Mouse (Mus musculus) cerebellum, postnatal 10 days (tissue): ENCODE measurements around the gene Clec4f.
"Not testable (repeated sequence)": the region's sequence is repeated elsewhere in the genome, so short reads cannot be mapped to it uniquely, and the experiment has no call there.

Experiments
- DNase-seq, 2 experiments: peaks; one replicate each; pipeline ENCODE4 v3.0.0; 2021; ENCODE audit warnings: mixed read lengths in 2 of 2

Gene Clec4f

DNA sequence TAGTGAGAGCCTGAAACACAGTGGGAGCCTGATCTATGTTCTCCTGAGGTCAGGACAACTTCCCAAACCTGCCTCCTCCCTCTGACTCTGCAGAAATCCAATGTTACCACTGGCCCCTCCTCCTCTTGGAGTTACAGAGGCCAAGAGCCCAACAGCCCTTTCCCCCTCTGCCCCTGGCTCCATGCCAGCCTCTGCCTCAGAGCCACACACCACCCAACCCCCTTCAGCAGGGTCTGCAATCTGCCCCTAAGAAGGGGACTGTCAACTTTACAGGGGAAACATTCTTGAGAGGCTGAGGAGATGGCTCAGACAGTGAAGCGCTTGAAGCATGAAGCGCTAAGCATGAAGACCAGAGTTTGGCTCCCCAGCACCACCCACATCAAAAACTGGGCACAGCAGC lies at the start of gene Clec4f:
Gene Clec4f, minus strand, starts transcription at position 101 of the 400 bp plus-strand sequence.
- peak in 1 of 2 experiments; percentile 10 for DNase-seq

DNA sequence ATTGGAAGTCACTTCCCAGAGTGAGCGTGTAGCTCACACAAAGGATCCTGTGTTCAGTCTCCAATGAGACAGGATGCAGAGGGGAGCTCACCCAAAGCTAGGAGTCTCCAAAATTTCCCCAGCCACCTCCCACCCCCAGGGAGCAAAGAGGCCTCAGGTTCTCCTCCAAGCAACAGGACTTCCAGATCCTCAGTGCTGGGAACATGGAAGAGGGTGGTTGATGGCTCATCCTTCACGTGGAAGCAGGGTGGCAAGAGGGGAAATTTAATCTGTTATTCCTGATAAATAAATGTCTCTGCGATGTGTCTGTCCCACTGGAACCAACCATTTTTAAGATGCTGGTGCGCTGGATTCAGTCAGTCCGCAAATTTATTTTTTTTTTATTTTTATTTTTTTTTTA lies 48.7 kb upstream of the Clec4f start:
- DNase-seq: no peak

- DNase-seq: no peak
These were observed 48.3 kb upstream of the Clec4f start for GRCm38 (mm10) chr6:83704294-83704693.

GRCm38 (mm10) chr6:83703722-83704078 lies 47.7 kb upstream of the Clec4f start:
- no peak for DNase-seq

DNA sequence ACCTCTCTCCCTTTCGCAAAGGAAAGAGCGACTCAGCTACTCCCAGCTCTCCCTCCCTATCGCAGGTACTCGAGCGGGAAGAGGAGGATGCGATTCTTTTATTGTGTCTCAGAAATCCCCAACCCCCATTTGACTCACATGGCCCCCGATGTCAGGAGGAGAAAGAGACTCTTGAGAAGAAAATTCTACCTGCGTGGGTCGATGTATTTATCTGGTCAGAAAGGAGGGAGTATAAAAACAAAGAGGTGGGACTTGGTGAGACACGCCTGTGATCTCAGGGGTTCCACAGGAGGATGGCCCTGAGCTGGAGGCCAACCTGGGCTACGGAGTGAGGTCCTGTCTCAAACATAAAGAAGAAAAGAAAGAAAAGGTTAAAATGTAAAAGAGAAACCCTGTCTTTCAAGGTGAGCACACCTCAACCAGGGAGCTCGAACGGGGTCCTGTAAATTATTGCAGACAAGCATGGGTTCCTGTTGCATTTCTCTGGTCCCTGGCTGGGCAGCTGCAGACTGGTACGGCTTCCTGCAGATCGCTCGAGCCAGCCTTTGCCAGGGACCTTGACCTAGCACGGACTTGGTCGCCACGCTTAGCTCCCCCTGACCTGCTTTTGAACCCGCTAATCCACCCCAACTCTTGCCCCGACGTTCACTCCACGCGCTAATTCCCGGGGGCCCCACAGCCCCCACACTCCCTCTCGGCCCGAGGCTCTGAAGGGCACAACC lies 47.2 kb upstream of the Clec4f start:
- DNase-seq: no peak

DNA sequence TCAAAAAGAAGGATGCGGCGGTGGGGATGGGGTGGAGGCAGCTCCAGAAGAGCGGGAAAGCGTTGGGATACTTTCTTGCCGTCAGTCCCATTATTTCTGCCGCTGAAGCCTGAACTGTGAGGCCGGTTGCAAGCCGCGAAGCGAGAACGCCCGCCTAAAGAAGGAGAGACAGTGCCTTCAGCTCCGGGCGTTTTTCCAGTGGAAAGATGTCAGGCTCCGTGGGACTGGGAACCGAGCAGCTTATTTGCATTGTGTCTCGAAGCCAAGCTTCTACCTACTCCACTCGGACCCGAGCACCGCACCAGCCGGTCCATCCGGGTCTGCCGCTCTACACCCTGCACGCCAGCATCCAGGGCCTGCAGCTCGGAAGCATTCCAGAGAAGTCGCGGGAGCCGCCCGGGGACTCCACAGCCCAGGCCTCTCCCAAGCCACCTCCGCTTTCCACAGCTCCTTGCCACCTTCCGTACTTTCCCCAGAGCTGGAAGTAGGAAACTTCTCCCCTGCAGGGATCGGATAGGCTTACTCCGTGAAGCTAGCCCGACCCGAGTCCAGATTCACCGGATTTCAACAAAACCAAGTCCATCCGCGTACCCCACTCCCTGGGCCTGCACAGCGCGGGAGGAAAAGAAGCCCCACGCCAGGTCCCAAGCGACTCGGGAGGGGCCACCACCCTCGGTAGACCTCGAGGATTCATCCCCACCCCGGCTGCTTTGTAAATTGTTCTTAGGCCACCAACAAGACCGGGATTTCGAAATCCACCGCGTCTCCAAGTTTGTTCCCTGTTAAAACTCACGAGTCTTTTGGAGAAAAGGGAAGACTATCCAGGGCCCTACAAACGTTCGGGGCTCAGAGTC lies 46.4 kb upstream of the Clec4f start:
- DNase-seq: no peak

GRCm38 (mm10) chr6:83701001-83701400 lies 45.0 kb upstream of the Clec4f start:
- DNase-seq: peak in 1 of 2 experiments; percentile 20

DNA sequence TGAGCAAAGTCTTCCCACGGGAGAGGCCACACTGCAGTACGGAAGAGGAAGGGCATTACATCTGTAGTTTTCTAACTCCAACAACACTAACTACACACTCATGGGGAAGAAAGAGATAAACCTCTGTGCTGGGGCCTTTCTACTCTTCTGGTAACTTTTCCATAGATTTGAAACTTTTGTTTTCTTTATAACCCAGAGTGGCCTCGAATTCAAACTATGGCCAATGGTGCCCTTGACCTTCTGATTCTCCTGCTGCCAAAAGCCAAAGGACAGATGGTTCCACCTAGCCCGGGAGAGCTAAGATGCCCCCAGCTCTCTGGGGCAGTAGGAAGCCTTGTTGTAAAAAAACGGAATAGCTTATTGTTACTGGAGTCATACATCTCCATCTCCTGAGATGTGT lies 44.0 kb upstream of the Clec4f start:
- DNase-seq: peak in 1 of 2 experiments; percentile 6

GRCm38 (mm10) chr6:83697932-83698331 lies 41.9 kb upstream of the Clec4f start:
- no peak for DNase-seq

DNA sequence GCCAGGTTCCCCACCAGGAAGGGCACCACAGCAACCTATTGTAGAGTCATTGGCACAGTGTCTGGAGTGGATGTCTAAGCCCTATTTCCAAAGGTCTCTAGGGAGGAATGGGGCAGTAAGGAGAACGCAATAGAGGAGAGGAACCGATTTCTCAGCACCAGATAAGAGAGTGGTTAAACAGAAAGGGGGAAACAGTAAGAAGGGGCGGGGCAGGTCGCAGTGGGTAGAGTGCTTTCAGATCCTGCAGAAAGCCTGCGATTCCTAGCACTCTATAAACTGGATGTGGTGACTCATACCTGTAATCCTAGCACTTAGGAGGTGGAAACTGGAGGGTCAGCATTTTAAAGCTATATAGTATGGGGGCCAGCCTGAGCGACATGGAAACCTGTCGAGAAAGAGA lies 40.7 kb upstream of the Clec4f start:
- DNase-seq: no peak

- peak in 1 of 2 experiments; percentile 7 for DNase-seq
These were observed 39.7 kb upstream of the Clec4f start for GRCm38 (mm10) chr6:83695731-83696130.

- peak; percentile 75 to 91 for DNase-seq
These were observed 37.8 kb upstream of the Clec4f start for GRCm38 (mm10) chr6:83693835-83694234.

DNA sequence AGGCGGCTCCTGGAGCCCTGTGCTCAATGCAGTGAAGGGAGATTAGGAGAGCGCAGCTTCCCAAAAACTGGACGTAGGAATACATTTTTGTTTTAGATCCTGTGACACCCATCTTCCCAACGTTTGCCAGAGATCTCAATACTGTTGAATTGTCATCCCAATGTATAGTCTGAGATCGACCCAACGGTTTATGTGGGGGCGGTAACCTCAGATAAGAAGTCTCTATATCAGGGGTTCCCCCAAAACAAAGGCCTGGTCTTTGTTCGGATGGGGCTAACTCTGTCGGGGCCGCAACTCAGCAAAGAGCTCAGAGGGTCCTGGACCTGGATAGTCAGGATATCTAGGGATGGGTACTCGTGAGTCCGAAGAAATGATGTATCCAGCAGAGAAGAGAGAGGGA lies 37.0 kb upstream of the Clec4f start:
- no peak for DNase-seq

- DNase-seq: no peak
These were observed 34.9 kb upstream of the Clec4f start for GRCm38 (mm10) chr6:83690936-83691335.

GRCm38 (mm10) chr6:83690277-83690676 lies 34.3 kb upstream of the Clec4f start:
- DNase-seq: peak; percentile 67 to 72

DNA sequence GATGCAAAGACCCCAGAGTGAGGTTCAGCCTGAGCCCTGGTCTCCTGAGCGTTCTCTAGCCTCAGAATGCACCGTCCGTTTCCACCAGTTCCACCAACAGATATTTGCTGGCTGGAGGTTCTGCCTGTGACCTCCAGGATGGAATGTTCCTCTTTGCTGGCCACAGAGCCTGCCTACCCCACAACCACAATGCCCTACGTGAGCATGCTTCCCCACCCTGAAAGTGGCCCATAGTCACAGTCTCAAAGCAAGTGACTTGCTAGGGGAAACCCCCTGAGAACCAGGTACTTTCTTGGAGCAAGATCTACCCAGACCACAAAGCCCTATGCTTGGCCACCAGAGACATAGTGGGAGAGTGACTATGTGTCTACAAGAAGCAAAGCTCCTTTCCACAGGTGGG lies 33.4 kb upstream of the Clec4f start:
- no peak for DNase-seq

- no peak for DNase-seq
These were observed 21.8 kb upstream of the Clec4f start, which contains the start of gene Cd207 for GRCm38 (mm10) chr6:83677757-83678156. Gene Cd207 (minus strand): TSS chr6:83677857.

DNA sequence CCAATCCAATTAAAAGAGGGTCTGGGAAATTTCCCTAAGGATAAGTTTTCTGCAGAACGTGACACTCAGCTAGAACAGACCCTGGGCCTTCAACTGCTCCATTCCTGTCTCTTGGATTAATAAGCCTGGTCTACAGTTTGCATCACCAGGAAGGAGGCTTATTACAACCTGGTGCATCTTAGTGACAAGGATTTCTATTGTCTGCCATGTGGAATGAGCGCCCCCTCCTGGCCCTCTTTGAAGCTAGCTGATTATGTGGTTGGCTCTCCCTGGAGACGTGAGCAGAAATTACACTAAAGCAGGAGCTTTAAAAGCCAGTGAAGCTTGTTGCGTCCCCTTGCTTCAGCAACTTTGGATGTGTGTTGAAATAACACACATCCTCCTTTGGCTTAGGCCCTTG lies 17.4 kb upstream of the Clec4f start:
- DNase-seq: peak; percentile 87 to 88

GRCm38 (mm10) chr6:83665009-83665408 lies 9.0 kb upstream of the Clec4f start:
- DNase-seq: no peak

DNA sequence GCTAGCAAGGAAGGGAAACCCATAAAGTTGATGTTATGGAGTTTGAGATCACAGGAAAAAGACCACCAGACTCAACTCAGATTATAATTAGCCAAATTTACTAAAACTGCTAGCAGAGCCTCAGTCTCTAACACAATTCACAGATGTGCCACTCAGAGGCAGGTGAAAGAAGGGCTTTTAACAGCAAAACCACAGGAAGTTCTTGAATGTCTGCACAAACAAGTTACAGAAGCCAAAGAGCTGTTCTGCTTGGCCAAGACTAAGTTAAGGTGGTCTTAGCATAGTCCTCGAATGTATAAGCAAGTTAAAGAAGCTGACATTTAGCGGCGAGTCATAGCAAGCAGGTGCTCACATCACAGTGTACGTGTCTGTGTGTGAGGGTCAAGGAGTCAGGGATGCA lies 4.8 kb upstream of the Clec4f start:
- DNase-seq: no peak

- DNase-seq: no peak
These were observed 9.3 kb downstream of the Clec4f start for GRCm38 (mm10) chr6:83646715-83647114.

- DNase-seq: no peak
These were observed 20.7 kb downstream of the Clec4f start for GRCm38 (mm10) chr6:83635329-83635728.

DNA sequence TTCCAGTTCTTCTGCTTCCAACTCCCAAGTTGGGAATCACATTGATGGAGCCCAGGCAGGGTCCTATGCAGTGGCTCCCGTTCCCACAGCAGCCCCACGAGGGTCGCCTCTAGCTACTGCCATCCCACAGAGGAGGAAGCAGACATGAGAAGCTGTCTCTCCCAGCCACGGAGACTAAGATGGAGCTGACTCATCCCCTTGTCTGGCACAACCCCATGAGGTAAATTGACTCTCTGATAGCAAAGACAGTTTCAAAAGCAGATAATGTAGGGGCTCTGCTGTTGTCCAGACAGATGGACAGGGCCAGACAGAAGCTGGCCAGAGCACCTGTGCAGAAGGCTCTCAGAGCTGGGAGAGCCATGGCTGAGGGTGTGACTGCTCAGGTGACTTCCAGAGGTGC lies 21.4 kb downstream of the Clec4f start:
- not testable (repeated sequence) for DNase-seq

DNA sequence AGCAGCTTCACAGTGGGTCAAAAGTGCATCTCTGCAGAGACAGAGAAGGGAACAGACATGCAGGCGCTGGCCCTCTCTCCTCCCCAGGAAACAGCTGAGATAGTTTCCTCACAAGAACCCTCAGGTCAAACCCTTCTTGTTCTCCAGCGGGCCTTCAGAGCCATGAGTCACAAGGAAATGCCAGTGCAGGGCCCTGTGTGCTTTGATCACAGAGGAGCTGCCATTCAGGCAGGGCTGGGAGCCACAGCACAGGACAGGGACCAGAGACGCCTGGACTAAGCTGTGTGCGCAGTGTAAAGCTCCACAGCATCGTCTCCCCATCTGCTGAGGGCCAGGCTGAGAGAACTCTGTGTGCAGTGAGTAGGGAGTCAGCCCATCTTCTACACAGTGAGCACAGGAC lies 21.9 kb downstream of the Clec4f start:
- not testable (repeated sequence) for DNase-seq
